Mouse (Mus musculus) liver, embryonic 14.5 days (tissue): ENCODE results near the gene Ccdc17. TPM values are rescaled to one million over a fixed set of nuclear protein-coding genes. Genes with fewer than 3 reads are reported as not detected.
A peak's percentile ranks its signal among the peaks of the same experiment; 100 is the strongest.

ENCODE experiments used
- ATAC-seq: fragments of 200-750 bp; cut with Nextera tagmentation; 2 replicates; pipeline ENCODE4 v1.8.0; 2017; ENCODE audit warnings: moderate number of reproducible peaks, mild to moderate bottlenecking, moderate library complexity; ENCODE audit not compliant: insufficient read depth
- DNase-seq, 3 experiments: peaks; one replicate each; pipeline ENCODE4 v3.0.0-alpha.2; 2012 to 2013; ENCODE audit warnings: low read depth in 3 of 3, low spot score in 3 of 3
- H3K27ac ChIP-seq: fragments of 300-500 bp; sonication (generic); 2 replicates; pipeline ENCODE4 v1.5.1; 2014; ENCODE audit warnings: moderate library complexity, mild to moderate bottlenecking, control low read depth, inconsistent platforms
- H3K27me3 ChIP-seq: fragments of 300-500 bp; sonication (generic); 2 replicates; pipeline ENCODE4 v1.6.1; 2014; ENCODE audit warnings: mild to moderate bottlenecking, low read length, moderate library complexity; ENCODE audit not compliant: control insufficient read depth, insufficient read depth
- H3K36me3 ChIP-seq: fragments of 300-500 bp; sonication (generic); replicated peaks from 2 replicates; pipeline ENCODE4 v1.6.1; 2014; ENCODE audit warnings: low read depth; ENCODE audit not compliant: control insufficient read depth, insufficient read depth
- H3K4me1 ChIP-seq, 2 experiments: fragments of 200-500 bp in 1 of 2; fragments of 300-500 bp in 1 of 2; sonication (generic) in 1 of 2; replicated peaks; 2 replicates each; pipeline ENCODE4 v1.6.1; 2012 to 2014; ENCODE audit warnings: antibody characterized with exemption in 1 of 2, inconsistent platforms in 1 of 2, low read length in 1 of 2; ENCODE audit not compliant: control insufficient read depth in 2 of 2, insufficient read depth in 2 of 2
- H3K4me2 ChIP-seq: fragments of 300-500 bp; sonication (generic); 2 replicates; pipeline ENCODE4 v1.6.1; 2014; ENCODE audit warnings: low read depth, mild to moderate bottlenecking, control low read depth, moderate library complexity
- H3K4me3 ChIP-seq, 2 experiments: fragments of 200-500 bp in 1 of 2; fragments of 300-500 bp in 1 of 2; sonication (generic) in 1 of 2; 2 replicates each; pipeline ENCODE4 v1.5.1; 2012 to 2014; ENCODE audit warnings: low read depth in 2 of 2, low read length in 2 of 2, mild to moderate bottlenecking in 2 of 2, control low read depth in 1 of 2, inconsistent platforms in 1 of 2, moderate library complexity in 1 of 2; ENCODE audit not compliant: insufficient read depth in 1 of 2
- H3K9ac ChIP-seq: fragments of 300-500 bp; sonication (generic); replicated peaks from 2 replicates; pipeline ENCODE4 v1.6.1; 2014; ENCODE audit warnings: mild to moderate bottlenecking, control low read depth, moderate library complexity
- H3K9me3 ChIP-seq: fragments of 300-500 bp; sonication (generic); 2 replicates; pipeline ENCODE4 v1.6.1; 2016; ENCODE audit warnings: low read length, mixed read lengths; ENCODE audit not compliant: control insufficient read depth
- CTCF ChIP-seq: IDR thresholded peaks from 2 replicates; pipeline ENCODE4 v1.5.1; 2016; ENCODE audit warnings: antibody characterized with exemption, low read depth, control low read depth
- EP300 ChIP-seq: IDR thresholded peaks from 2 replicates; pipeline ENCODE4 v1.6.1; 2016; ENCODE audit warnings: antibody characterized with exemption, low read depth
- WGBS: fragments of 180-500 bp; shearing (Covaris S2); extraction: QIAGEN DNeasy Blood & Tissue Kit; methylation state at CpG from one replicate; pipeline ENCODE4 v1.1.7; 2014; ENCODE audit not compliant: insufficient replicate concordance; 5-methylcytosine and 5-hydroxymethylcytosine counted together
- polyA plus RNA-seq, 2 experiments: library from polyadenylated mRNA; depleted of rRNA in 1 of 2; stranded (reverse) in 1 of 2; unstranded in 1 of 2; fragments of >200 nt; fragmentation: Nextera tagmentation in 1 of 2; extraction: Ambion mirVana in 1 of 2; gene quantifications; 2 replicates each; pipeline versions ENCODE4 v1.2.1 to v1.2.3; 2012 to 2014

Ccdc17 gene
- polyA plus RNA-seq, 2 experiments: 1.9 TPM

DNA sequence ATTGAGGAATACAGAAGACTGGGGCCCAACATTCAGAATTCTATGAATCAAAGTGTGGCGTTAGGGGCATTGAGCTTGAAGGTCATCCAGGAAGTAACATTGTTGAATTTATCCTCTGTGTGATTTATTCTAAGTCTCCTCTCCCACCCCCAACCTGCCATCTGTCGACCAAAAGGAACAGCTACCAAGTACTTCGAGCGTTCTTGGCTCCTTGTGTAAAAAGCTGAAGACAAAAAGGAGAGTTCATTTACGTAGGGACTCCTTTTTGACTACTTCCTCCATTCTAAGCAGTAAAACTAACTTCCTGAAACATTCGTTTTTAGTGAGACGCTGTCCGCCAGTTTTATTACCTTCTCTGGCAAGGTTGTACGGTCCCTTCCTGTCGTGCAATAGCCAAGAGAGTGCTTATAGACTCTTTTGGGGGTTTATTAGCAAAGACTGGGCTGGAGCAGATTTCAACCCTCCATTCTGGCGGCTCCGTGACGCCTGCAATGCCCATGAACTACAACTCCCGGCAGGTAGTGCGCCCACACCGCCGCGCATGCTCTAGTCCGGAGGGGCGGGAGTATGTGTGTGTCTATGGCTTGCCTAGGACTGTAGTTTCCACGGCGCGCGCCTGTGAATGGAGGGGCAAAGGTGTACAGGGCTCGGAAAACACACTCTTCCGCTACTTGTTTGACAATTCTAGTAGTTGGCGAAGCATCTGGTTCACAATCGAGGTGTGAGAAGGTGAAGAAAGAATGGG lies 39.7 kb upstream of the Ccdc17 start:
- H3K27me3 ChIP-seq: no peaks in the 10 kb centered on the region
- under 1% methylated on average over 28 of the region's 28 CpGs for WGBS
- H3K4me2 ChIP-seq: peak overlapping the region; percentile 99
- H3K27ac ChIP-seq: peak overlapping the region; percentile 95
- ATAC-seq (peak; percentile 93), DNase-seq (peak; percentile 89 to 92 (median 91))
- peaks cover 15% of the 10 kb centered on the region for H3K36me3 ChIP-seq
- no peak for TF ChIP-seq CTCF
- no peak for TF ChIP-seq EP300
- H3K9ac ChIP-seq: peak overlapping the region; percentile 95
- peak overlapping the region; percentile 65 to 97 for H3K4me3 ChIP-seq
- H3K4me1 ChIP-seq: peaks cover 8 to 10% of the 10 kb centered on the region in 2 experiments; a peak in 3 of 4 replicates
- no peaks in the 10 kb centered on the region for H3K9me3 ChIP-seq

DNA sequence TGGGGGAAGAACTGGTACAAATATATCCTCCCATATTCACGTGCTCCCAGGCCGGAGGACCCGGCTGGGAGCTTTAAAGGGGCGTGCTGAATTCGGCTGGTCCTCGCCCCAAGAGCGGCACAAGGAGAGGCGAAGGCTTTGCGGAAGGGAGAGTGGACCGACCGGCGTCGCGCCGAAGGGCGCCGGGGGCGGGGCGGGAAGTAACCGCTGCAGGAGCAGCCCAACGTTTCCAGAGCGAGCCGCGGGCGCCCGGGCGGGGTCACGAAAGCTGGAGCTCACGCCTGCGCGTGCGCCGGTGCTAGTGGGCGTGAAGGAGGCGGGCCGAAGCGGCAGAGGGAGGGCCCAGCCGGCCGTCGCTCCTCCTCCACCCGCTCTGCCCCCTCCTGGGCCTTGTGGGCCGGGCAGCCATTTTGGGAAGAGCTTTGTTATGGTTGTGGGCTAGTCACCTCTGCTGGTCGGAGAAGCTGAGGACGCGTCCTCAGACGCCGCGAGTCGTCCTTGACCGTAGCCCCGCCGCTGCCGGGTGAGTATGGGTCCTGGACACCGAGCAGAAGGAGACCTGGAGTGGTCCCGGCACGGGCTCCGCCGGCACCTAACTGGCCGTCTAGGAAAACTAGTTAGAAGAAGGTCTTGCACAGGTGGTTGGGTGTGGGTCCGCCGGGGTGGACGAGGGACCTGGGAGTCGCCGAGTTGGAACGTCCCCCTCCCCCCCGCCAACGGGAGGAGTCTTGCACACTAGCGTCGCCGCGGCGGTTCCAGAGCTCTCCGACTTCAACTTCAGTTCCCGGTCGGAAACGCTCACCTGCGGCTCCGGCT lies 38.9 kb upstream of the Ccdc17 start, which contains the start of gene Gpbp1l1:
Gene Gpbp1l1, plus strand, starts transcription at position 353 of the 816 bp plus-strand sequence.
- H3K4me2 ChIP-seq: peak within 1 kb of the TSS; percentile 99
- DNase-seq (peak; percentile 90 to 92 (median 92)), ATAC-seq (peak; percentile 94)
- under 1% methylated on average over 78 of the region's 78 CpGs for WGBS
- H3K36me3 ChIP-seq: peaks cover 14% of the 10 kb centered on the region
- peak within 1 kb of the TSS; percentile 95 for H3K9ac ChIP-seq
- H3K27ac ChIP-seq: peak within 1 kb of the TSS; percentile 95
- peak within 1 kb of the TSS; percentile 65 to 97 for H3K4me3 ChIP-seq
- peaks cover 8 to 10% of the 10 kb centered on the region in 2 experiments; a peak in 3 of 4 replicates for H3K4me1 ChIP-seq
- no peaks in the 10 kb centered on the region for H3K9me3 ChIP-seq
- no peaks in the 10 kb centered on the region for H3K27me3 ChIP-seq
- peak; percentile 63 for TF ChIP-seq CTCF
- TF ChIP-seq EP300: no peak

DNA sequence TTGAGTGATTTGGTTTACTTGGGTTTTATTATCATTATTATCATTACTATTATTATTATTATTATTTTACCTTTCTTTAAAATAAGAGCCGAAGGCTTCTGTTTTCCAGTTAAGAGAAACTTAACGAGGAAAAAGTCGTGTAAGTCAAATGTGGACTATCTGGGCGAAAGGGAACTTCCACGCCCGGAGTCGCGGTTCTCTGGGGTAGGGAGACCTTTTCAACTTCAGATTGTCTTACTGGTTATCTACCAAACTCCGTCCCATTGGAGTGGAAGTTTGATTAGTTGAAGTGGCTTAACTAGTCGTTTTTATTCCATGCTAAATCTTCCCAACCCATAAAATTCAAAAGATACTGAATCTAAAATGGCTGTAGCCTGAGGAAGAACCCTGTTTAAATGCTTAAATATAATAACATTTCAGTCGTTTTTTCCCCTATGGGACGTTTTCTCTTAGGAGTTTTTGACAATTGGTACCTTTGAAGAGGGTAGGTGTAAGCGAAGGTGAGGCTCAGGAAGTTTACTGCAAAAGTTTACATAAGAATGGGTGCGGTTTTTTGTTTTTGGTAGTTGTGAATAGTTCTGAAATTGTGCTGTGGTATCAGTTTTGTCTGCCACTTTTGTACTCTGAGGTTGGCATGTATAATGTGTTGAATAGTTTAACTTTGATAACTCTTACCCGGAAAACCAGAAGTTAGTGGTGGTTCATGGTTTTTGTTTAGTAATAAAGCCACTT lies 38.1 kb upstream of the Ccdc17 start:
- Histone ChIP-seq H3K4me2 (peak overlapping the region; percentile 95), H3K27ac (peak overlapping the region; percentile 61), H3K4me1 (peaks cover 8 to 10% of the 10 kb centered on the region in 2 experiments; a peak in 3 of 4 replicates), H3K9me3 (no peaks in the 10 kb centered on the region), H3K36me3 (peaks cover 8% of the 10 kb centered on the region), H3K4me3 (peak overlapping the region; percentile 65 to 80), H3K27me3 (no peaks in the 10 kb centered on the region), H3K9ac (peak overlapping the region; percentile 78)
- TF ChIP-seq CTCF (no peak), EP300 (no peak)
- peak in 2 of 3 experiments; percentile 17 to 37 for DNase-seq
- 2% methylated on average over 15 of the region's 15 CpGs for WGBS
- no peak for ATAC-seq

DNA sequence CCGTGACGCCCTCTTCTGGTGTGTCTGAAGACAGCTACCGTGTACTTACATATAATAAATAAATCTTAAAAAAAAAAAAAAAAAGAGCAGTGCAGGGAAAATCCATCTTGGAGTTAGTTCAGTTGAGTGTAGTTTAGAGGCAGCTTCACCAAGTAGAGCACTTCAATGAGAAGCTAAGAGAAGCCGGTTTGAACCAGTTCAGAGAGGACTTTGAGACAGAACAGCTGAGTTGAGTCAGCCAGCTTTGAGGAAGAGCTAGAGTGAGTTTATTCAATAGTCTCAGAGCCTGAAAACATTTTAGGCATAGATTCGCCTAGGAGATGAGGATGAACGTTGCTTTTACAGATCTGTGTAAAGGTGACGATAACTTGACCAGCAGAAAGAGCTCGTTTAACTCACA lies 661 bp upstream of the Ccdc17 start:
- Histone ChIP-seq H3K9ac (no peak overlapping the region), H3K4me1 (peaks cover 7% of the 10 kb centered on the region in 2 experiments), H3K4me3 (no peak overlapping the region), H3K27ac (no peak overlapping the region), H3K27me3 (no peaks in the 10 kb centered on the region), H3K36me3 (peaks cover 28% of the 10 kb centered on the region), H3K4me2 (no peak overlapping the region), H3K9me3 (no peaks in the 10 kb centered on the region)
- TF ChIP-seq EP300: no peak
- no peak for TF ChIP-seq CTCF
- 75% methylated on average over 8 of the region's 8 CpGs for WGBS
- no peak for DNase-seq
- no peak for ATAC-seq
